Mouse (Mus musculus) layer of hippocampus, postnatal 10 days (tissue): ENCODE measurements at regions not wholly inside any gene's neighbourhood (a gene's known extent, or its start where the extent isn't known, plus 50 kb on each side); places are given as distances from the start of the nearest gene placed in this dataset.
A peak's percentile ranks its signal among the peaks of the same experiment; 100 is the strongest.

Experiments
- DNase-seq, 2 experiments: peaks; one replicate each; pipeline ENCODE4 v3.0.0; 2021; ENCODE audit warnings: low spot score in 2 of 2

DNA sequence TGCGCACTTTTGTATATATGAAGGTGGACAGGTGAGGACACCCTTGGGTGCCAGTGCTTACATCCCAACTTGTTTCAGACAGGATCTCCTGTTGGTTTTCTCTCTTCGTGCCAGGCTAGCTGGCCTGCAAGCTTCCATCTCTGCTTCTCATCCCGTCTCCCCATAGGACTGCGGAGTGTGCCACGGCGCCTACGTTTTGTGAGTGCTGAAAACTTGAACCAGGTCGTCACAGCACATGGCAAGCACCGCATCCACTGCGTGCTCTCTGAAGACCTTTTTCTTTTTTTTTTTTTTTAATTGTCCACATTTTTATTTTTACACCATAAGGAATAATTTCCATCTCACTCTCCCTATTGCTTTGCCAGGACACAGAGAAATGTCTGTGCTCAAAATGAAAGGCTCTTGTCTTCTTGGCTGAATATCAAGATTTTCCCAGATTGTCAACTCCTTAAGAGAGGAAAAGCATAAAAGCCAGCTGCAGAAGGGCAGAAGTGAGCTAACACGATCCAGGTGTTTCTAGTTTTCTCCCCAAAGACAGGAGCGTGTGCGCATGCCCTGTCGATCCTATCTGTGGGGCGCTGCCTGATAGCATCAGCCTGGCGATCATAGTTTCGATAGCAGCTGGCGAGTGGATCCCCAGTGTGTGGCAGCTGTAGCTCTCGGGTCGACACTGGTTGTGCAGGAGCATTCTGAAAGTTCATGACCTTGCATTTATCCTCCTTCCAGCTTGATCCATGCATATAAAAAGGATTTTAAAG, 326.4 kb upstream of the Ddhd1 start:
- no peak for DNase-seq

DNA sequence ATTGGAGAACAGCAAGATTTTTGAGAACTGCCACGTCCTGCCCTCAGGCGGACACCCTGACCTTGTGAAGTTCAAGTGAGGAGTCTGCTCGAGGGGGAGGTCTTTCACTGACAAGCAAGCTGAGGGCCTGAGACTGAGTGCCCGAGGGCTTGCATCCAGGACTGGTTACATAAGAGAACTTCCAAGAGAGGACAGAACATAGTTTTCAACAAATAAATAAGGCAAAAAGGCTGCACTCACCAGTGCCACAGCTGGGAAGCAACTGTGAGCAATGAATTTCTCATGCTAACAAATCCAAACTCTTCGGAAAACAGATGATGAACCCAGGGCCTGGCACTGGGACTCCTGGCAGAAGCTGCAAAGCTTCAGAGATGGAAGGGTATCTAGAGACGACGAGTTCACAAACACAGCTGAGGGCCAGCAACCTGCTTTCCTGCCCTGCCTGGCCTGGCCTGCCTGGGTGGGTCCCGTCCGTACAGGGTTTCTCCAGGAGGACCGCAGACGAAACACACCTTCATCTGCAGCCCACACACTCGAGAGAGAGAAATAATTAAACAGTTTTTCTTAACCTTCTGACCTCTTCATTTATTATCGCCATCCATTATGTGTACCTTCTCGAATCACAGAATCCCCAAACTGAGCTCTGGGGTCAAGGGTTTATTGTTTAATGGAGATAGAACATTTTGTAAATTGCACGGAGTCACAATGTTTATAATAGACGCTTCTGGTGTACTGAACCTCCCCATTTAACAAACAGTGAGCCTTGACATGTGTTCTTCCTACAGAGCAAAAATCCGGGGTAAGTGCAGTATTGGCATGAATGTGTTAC, 334.3 kb upstream of the Ddhd1 start:
- no peak for DNase-seq

DNA sequence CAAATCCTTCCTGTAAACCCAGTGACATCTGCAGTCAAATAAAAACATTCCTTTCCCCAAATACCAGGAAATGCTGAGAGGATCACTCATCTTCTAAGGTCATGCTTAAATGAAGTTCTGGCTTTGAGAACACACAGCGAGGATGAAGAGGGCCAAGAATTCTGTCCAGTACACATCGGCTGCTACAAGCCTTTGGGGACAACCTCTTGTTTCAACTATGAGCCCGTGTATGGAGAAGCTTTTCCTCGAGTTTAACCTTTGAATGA, 334.9 kb upstream of the Ddhd1 start:
- DNase-seq, result no peak

DNA sequence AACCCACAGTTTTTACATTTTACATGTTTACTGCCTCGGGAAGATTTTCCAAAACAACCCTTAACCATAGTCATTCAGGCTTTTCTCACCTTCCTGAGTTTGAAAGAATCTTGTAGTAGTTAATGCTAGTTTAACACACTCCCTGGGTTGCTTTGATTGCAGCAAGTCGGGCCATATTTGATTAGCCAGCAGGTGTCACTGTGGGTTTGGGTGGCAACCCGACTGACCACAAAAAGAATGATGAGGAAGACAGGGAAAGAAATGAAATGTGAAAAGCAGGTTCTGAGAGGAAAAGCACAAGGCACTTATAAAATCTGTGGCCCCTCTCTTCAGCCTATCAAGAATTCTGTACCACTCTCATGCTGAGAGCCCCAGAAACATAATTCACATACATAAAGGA, 335.7 kb upstream of the Ddhd1 start:
- DNase-seq, result peak; percentile 61 to 76

DNA sequence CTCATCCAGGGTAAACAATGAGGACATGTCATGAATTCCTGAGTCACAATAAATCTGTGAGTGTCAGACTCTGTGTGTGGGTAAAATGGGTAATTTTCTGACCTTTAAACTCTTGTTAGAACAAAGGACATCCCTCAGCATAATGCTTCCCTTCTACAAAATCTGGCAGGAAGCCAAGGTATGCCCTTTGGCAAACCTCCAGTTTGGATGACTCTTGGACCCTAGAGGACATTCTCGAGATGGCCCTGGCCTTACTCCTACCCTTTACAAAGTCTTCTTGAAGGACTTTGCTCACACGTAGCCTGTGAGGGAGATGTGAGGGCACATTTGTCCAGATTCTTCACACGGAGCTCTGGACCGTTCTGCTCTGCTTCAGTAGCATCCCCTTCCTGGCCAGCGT, 338.8 kb upstream of the Ddhd1 start:
- DNase-seq, result no peak

DNA sequence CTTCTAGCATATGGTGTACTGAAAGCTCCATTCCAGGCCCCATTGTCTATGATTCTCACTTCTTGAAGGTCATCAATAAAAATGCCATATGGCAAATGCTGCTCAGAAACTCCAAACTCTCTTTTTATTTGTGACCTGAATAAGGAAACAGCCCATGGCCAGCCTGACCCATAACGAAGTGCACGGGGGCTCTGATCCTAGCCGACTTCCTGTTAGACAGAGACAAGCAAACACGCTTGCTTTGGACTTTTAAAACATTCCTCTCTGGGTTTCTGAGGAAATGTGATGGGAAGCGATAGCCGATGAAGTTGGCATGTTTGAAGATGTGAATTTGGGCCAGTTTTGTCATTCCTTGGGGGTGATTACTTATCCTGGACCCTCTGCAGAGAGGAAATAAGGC, 346.1 kb upstream of the Ddhd1 start:
- no peak for DNase-seq

DNA sequence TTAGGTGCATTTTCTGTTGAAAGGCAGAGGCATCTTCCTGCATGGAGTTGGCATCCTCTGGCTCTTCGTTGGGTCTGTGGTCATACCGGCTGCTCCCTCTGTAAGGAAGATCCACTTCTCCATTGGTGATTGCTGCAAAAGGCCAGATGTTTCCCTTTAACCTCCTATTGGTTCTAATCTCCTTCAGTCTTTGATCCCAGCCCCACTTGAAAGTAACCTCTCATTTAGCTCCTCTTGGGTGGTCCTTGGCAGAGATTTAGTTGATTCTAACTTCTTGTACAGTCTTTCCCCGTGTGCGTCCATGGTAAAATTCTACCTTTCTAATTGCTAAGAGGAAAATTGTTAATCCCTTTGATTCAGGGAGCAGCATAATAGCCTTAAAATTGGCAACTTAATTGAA, 347.4 kb upstream of the Ddhd1 start:
- DNase-seq, result no peak

DNA sequence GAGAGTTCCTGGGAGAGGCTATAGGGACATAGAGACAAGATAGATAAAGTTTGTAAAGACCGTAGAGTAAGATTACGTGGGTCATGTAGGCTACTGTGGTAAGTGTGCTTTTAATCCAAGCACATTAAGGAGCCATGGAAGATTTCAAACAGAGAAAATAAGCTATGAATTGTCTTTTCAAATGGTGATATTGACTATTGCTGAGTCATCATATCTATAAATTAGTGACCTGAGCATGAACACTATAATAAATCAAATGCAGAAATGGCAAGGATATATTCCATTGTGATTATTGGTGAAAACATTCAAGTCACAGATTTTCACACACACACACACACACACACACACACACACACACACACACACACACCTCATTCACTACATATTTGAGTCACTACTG, 355.3 kb upstream of the Ddhd1 start:
- DNase-seq, result no peak

DNA sequence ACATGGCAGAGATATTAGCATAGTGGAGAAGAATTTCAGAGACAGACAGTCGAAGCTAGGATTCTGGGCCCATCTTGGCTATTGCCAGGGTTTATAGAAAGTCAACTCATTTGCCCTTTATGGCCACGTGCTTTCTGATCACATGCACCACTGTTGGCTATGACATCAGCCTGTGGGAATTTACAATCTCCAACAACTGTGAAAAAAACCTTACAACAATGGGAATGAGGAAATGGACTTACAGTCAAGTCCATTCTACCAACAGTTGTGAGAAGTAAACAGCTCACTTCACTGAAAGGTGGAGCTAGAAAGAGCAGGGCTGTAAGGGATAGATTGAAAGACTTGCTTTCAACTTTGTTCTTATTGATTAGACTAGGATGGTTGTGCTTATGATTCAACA, 356.1 kb upstream of the Ddhd1 start:
- no peak for DNase-seq

DNA sequence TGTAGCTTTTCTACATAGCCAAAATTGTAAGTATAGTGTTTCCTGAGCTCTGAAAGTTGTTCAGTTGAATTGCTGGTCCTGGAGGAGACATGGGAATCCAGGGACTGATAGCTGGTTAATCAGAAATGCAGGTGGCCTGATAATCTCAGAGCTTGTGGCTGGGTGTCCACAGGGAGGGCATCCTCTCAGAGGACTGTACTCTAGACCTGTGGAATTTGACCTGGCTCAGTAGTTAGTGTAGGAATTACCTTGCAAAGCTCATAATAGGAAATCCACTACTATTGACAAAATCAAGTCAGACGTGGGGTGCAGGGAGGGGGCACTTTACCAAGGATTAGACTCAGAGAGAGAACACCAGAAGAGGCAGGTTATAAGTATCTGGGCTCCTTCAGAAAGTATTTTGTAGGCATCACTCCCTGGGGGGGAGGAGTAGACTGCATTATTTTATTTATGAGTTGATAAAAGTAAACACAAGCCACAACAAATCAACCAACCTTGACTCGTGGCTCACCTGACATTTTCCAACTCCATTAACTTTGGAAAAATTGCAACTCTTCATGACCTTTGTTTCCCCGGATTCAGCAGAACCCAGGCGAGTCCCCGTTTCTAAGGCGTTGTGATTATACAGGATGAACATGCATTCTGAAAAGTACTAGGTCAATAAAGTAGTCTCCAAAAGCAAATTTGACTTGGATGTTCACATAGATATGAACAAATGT, 357.9 kb upstream of the Ddhd1 start:
- DNase-seq, result no peak

DNA sequence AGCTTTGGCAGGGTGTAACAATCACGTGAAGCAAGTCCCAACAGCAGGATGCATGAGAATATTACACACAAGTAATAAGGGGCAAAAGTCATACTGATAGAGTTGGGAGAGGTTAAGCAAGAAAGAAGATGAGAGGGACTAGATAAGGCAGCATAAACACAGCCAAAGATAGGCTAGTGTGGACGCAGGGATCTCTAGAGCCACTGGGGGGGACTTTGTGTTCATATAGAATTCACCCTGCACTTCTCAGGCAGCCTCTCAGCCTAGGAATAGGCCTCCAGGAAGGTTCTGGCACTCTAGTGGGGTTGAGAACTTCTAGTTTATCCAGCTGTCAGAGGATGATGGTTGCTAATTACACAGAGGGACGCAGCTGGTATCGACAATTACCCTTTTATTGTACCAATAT, 358.8 kb upstream of the Ddhd1 start:
- no peak for DNase-seq

DNA sequence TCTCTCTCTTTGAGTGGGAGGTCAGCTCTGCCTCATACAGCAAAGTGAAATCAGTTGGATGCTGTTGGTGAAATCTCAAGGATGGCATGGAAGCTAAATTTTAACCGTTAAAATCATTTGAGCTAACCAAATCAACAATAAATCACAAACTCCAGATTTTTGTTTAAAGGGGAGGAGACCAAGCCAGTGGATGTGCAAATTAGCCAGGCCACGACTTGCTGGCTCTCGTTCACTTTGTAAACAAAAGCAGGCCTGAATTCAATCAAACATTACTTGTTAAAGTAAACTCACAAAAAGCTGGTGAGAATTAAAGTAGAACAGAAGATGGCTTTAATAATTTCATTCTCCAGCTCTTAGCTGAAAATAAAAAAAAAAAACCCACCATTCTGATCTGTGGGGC, 359.3 kb upstream of the Ddhd1 start:
- DNase-seq, result no peak

DNA sequence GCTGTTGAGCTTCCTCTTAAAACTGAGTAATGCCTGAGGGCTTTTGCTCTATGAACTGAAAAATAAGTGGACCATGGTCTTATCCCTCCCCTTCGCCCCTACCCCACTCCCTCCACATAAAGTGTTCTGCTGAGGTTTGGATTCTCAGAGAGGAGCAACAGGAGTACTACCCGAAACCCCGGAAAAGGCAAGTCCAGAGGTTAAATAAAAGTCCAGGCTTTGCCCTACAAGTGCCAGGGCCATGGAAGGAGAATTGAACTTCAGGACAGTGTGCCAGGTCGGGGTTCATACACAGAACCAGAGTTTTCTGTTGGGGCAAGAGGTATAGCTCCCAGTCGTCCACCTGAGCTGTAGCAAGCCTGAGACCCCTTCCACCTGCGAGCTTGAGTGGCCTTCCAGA, 360.0 kb upstream of the Ddhd1 start:
- DNase-seq, result no peak

DNA sequence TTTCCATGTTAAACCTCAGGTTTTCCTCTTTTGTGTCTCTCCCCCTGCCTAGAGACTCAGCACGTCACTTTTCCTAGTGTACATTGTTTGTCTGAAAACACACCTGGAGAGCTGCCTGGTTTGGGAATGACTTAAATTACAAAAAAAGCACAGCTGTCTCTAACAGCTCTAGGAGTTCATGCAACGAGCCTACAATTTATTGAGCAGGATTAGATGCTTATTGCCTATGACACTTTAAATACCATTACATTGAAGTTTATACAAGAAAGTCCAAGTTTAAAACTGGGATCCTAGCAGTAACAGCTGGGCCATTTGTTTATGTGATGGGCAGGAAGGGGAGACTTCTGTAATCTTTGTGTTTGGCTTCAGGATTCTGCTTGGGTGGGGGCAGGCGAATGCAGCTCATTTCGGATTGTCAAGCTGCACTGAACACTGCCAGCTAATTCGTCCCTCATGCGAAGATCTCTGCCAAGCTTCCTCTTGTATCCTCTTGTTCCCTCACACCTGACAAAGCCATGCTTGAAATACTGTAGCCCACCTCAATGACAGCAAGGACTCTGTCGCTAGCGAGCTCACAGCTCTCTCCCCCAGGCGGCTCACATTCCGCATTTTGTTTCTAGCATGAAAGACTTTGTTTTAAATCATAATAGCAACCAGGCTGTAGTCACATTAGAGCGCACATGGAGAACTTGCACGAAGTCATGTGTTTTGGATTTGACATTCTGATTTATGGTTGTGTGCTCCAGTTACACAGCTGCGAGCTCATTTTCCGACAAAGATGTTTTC, 359.8 kb upstream of the Gm15217 start:
- peak; percentile 10 to 19 for DNase-seq

DNA sequence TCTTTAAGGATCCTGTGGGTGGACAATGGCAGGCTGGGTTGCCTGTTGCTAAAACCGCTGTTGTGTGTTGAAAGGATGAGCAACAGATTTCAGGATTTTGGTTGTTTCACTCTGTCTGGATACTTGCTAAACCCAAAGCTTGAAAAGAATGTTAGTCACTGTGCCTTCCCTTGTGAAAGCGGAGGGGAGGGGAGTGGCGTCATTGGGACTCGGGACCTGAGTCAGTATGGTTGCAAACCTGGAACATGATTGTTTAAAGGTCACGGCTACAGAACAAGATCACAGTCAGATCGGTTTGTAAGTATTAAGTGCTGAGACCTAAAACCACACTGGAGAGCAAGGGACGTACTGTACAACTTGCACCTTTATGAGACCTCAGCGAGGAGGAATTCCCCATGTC, 344.9 kb upstream of the Gm15217 start:
- no peak for DNase-seq

DNA sequence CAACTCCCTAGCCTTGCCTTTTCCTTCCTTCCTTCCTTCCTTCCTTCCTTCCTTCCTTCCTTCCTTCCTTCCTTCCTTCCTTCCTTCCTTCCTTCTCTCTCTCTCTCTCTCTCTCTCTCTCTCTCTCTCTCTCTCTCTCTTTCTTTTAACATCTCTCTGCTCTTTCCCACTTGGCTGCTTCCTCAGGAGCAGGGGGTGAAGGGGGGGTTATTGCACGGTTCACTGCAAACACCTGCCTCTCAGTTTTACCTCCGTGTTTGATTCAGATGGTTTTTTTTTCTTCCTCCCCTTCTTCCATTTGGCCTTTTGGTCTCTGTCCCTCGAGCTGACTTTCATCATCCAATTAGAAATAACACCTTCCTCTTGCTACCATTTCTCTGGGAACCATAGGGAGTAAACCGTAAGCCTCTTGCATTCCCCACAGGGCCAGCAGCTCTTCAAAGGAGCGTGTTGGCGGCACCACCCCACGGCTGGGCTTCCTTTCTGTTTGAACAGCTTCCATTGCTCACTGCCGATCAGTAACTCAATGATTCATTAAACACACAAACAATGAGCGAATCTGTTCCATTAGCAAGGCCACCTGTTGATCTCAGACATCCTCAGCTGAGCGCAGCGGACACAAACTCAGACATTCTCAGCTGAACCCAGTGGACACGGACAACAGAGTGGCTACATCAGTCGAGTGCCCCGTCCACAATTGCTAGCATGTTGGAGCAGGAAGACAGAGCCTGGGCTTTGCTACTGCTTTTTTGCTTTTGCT, 318.4 kb upstream of the Gm15217 start:
- DNase-seq, result peak; percentile 40 to 48

DNA sequence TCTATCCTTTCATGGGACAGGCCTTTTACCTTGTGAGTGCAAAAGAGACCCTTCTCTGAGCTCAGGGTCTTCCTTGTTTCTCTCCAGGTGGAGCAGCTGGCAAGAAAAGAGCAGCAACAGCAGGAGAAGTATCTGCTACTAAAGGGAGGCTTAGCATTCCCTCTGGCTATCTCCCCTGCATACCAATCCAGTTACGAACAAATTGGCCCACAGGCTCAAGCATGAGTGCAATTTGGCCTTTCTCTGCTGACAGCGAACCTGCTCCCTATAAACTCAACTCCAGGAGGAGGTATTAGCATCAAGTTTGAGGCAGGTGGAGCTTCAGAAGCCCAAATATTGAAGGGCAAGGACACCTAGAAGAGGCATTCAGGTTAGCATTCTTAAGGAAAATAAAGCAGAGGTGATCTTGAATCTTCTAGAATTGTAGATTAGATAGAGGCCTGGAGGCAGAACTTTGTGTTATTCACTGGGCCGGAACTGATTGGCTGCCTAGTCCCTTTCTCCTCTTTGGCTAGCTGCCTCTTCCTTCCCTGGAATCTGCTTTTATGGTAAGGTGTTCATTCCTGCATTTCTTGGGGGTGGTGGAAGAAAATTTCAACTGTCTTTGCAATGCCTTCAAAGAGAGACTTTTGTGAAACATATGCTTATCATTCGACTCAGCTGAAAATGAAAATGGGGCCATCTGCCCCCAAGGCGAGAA, 312.0 kb upstream of the Gm15217 start:
- DNase-seq, result no peak

DNA sequence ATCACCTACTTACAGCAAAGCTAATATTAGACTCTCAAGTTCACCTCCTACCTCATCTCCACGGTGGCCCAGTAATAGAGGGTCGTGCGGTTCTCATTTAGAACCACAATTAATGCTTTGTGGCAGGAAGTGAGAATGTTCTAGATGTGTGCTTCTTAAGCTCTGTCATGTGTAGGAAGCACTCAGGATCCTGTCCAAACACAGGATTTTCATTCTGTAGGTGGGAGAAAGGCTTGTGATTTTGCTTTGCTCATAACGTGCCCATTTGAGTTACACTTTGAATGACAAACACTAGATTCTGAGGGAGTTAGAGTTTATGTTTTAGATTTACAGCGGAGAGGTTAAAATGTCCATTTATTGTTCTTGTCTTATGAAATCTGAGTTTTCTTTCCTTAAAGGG, 308.0 kb upstream of the Gm15217 start:
- DNase-seq, result no peak

DNA sequence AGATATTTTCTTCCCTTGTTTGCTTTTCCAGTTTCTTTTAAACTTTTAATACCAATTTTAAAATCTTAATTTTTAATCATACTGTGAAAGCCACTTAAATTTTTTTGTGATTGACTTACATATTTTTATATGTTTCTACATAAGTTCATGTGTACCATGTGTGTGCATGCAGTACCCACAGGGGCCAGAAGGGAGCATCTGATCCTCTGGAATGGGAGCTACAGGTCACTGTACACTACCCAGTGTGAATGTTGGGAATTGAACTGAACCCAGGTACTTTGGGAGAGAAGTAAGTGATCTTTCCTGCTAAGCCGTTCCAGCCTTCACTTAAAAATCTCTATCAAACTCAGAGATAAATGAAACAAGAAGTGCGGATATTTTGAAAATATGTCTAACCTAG, 302.5 kb upstream of the Gm15217 start:
- peak; percentile 26 to 39 for DNase-seq

DNA sequence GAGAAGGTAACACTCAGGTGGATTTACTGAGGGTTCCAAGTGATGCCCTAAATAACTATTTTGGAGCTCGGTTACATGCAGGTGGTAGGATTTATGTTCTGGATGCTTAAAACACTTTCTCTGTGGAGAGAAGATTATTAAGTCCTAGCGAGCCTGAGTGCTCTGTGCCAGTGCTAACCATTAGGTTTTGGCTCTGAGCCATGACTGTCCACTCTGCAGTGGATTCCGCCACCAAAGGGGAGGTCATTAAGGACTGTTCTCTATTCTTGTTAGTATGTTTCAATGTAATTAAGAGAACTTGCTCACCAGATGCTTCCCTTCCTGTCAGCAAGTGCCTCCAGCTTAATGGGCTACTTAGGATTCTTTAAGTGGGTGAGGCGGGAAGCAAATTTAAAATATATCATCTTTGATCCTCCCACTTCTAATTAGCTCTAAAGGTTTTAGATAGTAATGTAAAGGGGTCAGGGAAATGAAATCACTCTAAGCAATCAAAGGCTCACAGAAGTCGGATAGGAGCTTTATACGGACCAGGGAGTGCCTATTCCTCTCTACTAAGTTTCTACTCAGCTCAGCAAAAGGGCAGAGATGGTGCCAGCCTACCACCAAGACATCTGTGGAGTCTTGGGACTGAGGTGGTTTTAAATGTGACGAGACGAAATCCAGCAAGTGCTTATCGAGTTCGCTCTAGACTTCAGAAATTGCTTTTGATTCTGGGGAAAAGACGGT, 301.6 kb upstream of the Gm15217 start:
- no peak for DNase-seq
